Mouse (Mus musculus): ENCODE measurements at regions not wholly inside any gene's neighbourhood (a gene's known extent, or its start where the extent isn't known, plus 50 kb on each side); places are given as distances from the start of the nearest gene placed in this dataset.
"Not testable (repeated sequence)": the region's sequence is repeated elsewhere in the genome, so short reads cannot be mapped to it uniquely, and the experiment has no call there.

- DNase-seq (ENCODE audit: low read depth) = peak; percentile 78
- no peak for TF ChIP-seq POLR2A (IDR thresholded peaks at IDR 0.05; ENCODE audit: borderline replicate concordance, extremely low read depth, insufficient read depth, insufficient read length, poor library complexity, severe bottlenecking)
- TF ChIP-seq CTCF (IDR thresholded peaks at IDR 0.05; ENCODE audit: borderline replicate concordance, extremely low read depth, insufficient read depth, insufficient read length) = no peak
Measured at GRCm38 (mm10) chr3:138645320-138645719, 96.7 kb upstream of the Tspan5 start.

- no peak for DNase-seq (ENCODE audit: low read depth)
- TF ChIP-seq POLR2A (IDR thresholded peaks at IDR 0.05; ENCODE audit: borderline replicate concordance, extremely low read depth, insufficient read depth, insufficient read length, poor library complexity, severe bottlenecking) (no peak), CTCF (IDR thresholded peaks at IDR 0.05; ENCODE audit: borderline replicate concordance, extremely low read depth, insufficient read depth, insufficient read length) (no peak)
Measured at GRCm38 (mm10) chr3:138649699-138650098, 92.3 kb upstream of the Tspan5 start.

GRCm38 (mm10) chr3:138650671-138651070 is 91.3 kb upstream of the Tspan5 start:
- DNase-seq (ENCODE audit: low read depth) = not testable (repeated sequence)

GRCm38 (mm10) chr3:138651361-138652205 is 90.4 kb upstream of the Tspan5 start:
- no peak for TF ChIP-seq POLR2A (IDR thresholded peaks at IDR 0.05; ENCODE audit: borderline replicate concordance, extremely low read depth, insufficient read depth, insufficient read length, poor library complexity, severe bottlenecking)
- TF ChIP-seq CTCF (IDR thresholded peaks at IDR 0.05; ENCODE audit: borderline replicate concordance, extremely low read depth, insufficient read depth, insufficient read length) = no peak
- DNase-seq (ENCODE audit: low read depth) = no peak

GRCm38 (mm10) chr3:138652206-138652605 is 89.8 kb upstream of the Tspan5 start:
- no peak for TF ChIP-seq CTCF (IDR thresholded peaks at IDR 0.05; ENCODE audit: borderline replicate concordance, extremely low read depth, insufficient read depth, insufficient read length)
- no peak for TF ChIP-seq POLR2A (IDR thresholded peaks at IDR 0.05; ENCODE audit: borderline replicate concordance, extremely low read depth, insufficient read depth, insufficient read length, poor library complexity, severe bottlenecking)
- no peak for DNase-seq (ENCODE audit: low read depth)

- no peak for DNase-seq (ENCODE audit: low read depth)
- TF ChIP-seq CTCF (IDR thresholded peaks at IDR 0.05; ENCODE audit: borderline replicate concordance, extremely low read depth, insufficient read depth, insufficient read length) (no peak), POLR2A (IDR thresholded peaks at IDR 0.05; ENCODE audit: borderline replicate concordance, extremely low read depth, insufficient read depth, insufficient read length, poor library complexity, severe bottlenecking) (no peak)
Measured at GRCm38 (mm10) chr3:138652685-138653084, 89.3 kb upstream of the Tspan5 start.

- DNase-seq (ENCODE audit: low read depth) = no peak
- TF ChIP-seq POLR2A (IDR thresholded peaks at IDR 0.05; ENCODE audit: borderline replicate concordance, extremely low read depth, insufficient read depth, insufficient read length, poor library complexity, severe bottlenecking) = no peak
- TF ChIP-seq CTCF (IDR thresholded peaks at IDR 0.05; ENCODE audit: borderline replicate concordance, extremely low read depth, insufficient read depth, insufficient read length) = no peak
Measured at GRCm38 (mm10) chr3:138653549-138654246, 88.3 kb upstream of the Tspan5 start.

GRCm38 (mm10) chr3:138654610-138655371 is 87.2 kb upstream of the Tspan5 start:
- TF ChIP-seq CTCF (IDR thresholded peaks at IDR 0.05; ENCODE audit: borderline replicate concordance, extremely low read depth, insufficient read depth, insufficient read length) = no peak
- no peak for TF ChIP-seq POLR2A (IDR thresholded peaks at IDR 0.05; ENCODE audit: borderline replicate concordance, extremely low read depth, insufficient read depth, insufficient read length, poor library complexity, severe bottlenecking)
- DNase-seq (ENCODE audit: low read depth) = peak; percentile 82

- peak; percentile 33 for DNase-seq (ENCODE audit: low read depth)
- TF ChIP-seq POLR2A (IDR thresholded peaks at IDR 0.05; ENCODE audit: borderline replicate concordance, extremely low read depth, insufficient read depth, insufficient read length, poor library complexity, severe bottlenecking) = no peak
Measured at GRCm38 (mm10) chr3:138655479-138655878, 86.5 kb upstream of the Tspan5 start.

- TF ChIP-seq POLR2A (IDR thresholded peaks at IDR 0.05; ENCODE audit: borderline replicate concordance, extremely low read depth, insufficient read depth, insufficient read length, poor library complexity, severe bottlenecking) (no peak), CTCF (IDR thresholded peaks at IDR 0.05; ENCODE audit: borderline replicate concordance, extremely low read depth, insufficient read depth, insufficient read length) (no peak)
- no peak for DNase-seq (ENCODE audit: low read depth)
Measured at GRCm38 (mm10) chr3:138662625-138663024, 79.4 kb upstream of the Tspan5 start.

GRCm38 (mm10) chr3:138668394-138669092 is 73.5 kb upstream of the Tspan5 start:
- peak; percentile 40 for DNase-seq (ENCODE audit: low read depth)
- TF ChIP-seq POLR2A (IDR thresholded peaks at IDR 0.05; ENCODE audit: borderline replicate concordance, extremely low read depth, insufficient read depth, insufficient read length, poor library complexity, severe bottlenecking) = no peak
- TF ChIP-seq CTCF (IDR thresholded peaks at IDR 0.05; ENCODE audit: borderline replicate concordance, extremely low read depth, insufficient read depth, insufficient read length) = no peak
